Mouse (Mus musculus) liver, embryonic 14 days (tissue): Measurements from ENCODE around the gene Ugt8a. TPM values are rescaled to one million over a fixed set of nuclear protein-coding genes. Genes with fewer than 3 reads are reported as not detected.

ENCODE experiments used
- polyA plus RNA-seq: library from polyadenylated mRNA; depleted of rRNA; stranded (reverse); fragments of >200 nt; gene quantifications from 2 replicates; pipeline ENCODE4 v1.2.3, GENCODE M21; 2012; rRNA removed

The Ugt8a gene
- polyA plus RNA-seq: 0.08 and 0.12 TPM in 2 replicates

GRCm38 (mm10) chr3:125938092-125938755 lies at the start of gene Ugt8a:
Ugt8a (minus strand) TSS chr3:125938619.

